Mouse (Mus musculus) liver, adult 2 months (tissue): Measurements from ENCODE around the gene Olfr98.
"Not testable (repeated sequence)": the region's sequence is repeated elsewhere in the genome, so short reads cannot be mapped to it uniquely, and the experiment has no call there.

ENCODE experiments used
- CTCF ChIP-seq: fragments of 200-500 bp; IDR thresholded peaks from 2 replicates; pipeline ENCODE4 v1.5.1; 2011; ENCODE audit warnings: low read depth, low read length, control low read depth
- POLR2A ChIP-seq: fragments of 200-500 bp; IDR thresholded peaks from 2 replicates; pipeline ENCODE4 v1.6.1; 2011; ENCODE audit warnings: low read length, control low read depth; ENCODE audit not compliant: insufficient read depth; ENCODE audit errors: extremely low read depth

- not testable (repeated sequence) for TF ChIP-seq CTCF, POLR2A
These were observed 26.3 kb downstream of the Olfr98 start, which contains the start of gene Olfr97 for GRCm38 (mm10) chr17:37237230-37237629.
